ENCODE assay signal across 20 mouse cellular contexts in genomic region chr2:125615858-125616424, GRCm38 (mm10). TPM values are rescaled to one million over a fixed set of nuclear protein-coding genes. Genes with fewer than 3 reads are reported as not detected.
A peak's percentile ranks its signal among the peaks of the same experiment; 100 is the strongest.
DNase-seq lines count a peak whose midpoint lies in the region; ATAC-seq and TF ChIP-seq lines count a peak whose summit lies in the region.
"Had no signal": no experiment of that assay in that cellular context is flagged by ENCODE, and none has a peak within 500 bp of the region (broad histone marks: within the 10 kb centered on the region; RNA-seq: fewer than 3 reads in every experiment).

No protein-coding gene starts in this region.

- peak; percentile 50; the same call in 1 of the 2 replicates for ATAC-seq in stomach, embryonic 15.5 days (ENCODE audit: insufficient read depth, low FRiP score, low read depth)
- ATAC-seq in stomach, postnatal 0 days (ENCODE audit: low FRiP score, low TSS enrichment), result no peak
- peak; percentile 86 for ATAC-seq in liver, embryonic 16.5 days (ENCODE audit: low read depth)
- ATAC-seq: CD4-positive, CD25-positive, alpha-beta regulatory T cell, adult 4 months; forebrain, embryonic 16.5 days had no signal

- peak; percentile 72 for DNase-seq in heart, adult 11 months
- no peak for DNase-seq in heart, adult 2 months
- DNase-seq in stomach, postnatal 0 days (ENCODE audit: low spot score), result no peak
- no peak for DNase-seq in embryo, embryonic 10 days (ENCODE audit: low spot score)
- no peak for DNase-seq in right cerebral cortex, adult 18-20 months
- DNase-seq: adrenal gland, adult 8-10 months; B cell, adult 2 months; cerebellum, adult 11 months; cerebellum, adult 8-10 months; cerebellum, postnatal 14 days; gastrocnemius, postnatal 14 days; heart, postnatal 10 days had no signal

- no peak overlapping the region for H3K9ac ChIP-seq in heart, adult 2 months (ENCODE audit: low read depth, low read length)
- H3K9ac ChIP-seq in stomach, embryonic 15.5 days, result no peak overlapping the region
- no peak overlapping the region for H3K9ac ChIP-seq in stomach, postnatal 0 days (ENCODE audit: low read length)
- H3K9ac ChIP-seq in liver, embryonic 16.5 days (ENCODE audit: low read depth, low read length), result no peak overlapping the region
- H3K9ac ChIP-seq: embryonic facial prominence, embryonic 13.5 days; forebrain, embryonic 12.5 days; hindbrain, embryonic 14.5 days had no signal

- no peaks in the 10 kb centered on the region for H3K9me3 ChIP-seq in stomach, embryonic 15.5 days
- H3K9me3 ChIP-seq in stomach, postnatal 0 days (ENCODE audit: control insufficient read depth, low read length), result no peaks in the 10 kb centered on the region
- H3K9me3 ChIP-seq in liver, embryonic 16.5 days (replicated peaks; ENCODE audit: control insufficient read depth, low read length), result no peaks in the 10 kb centered on the region
- H3K9me3 ChIP-seq: embryonic facial prominence, embryonic 13.5 days; forebrain, embryonic 12.5 days; G1E had no signal

- intact Hi-C loops in heart, adult 2 months (cut with DNase I), result no loop called here

- H3K36me3 ChIP-seq in heart, adult 2 months (ENCODE audit: control insufficient read depth, insufficient read depth, low read length), result no peaks in the 10 kb centered on the region
- peaks cover 37% of the 10 kb centered on the region for H3K36me3 ChIP-seq in stomach, embryonic 15.5 days
- H3K36me3 ChIP-seq in stomach, postnatal 0 days (ENCODE audit: control insufficient read depth, insufficient read depth, low read length), result peaks cover 17% of the 10 kb centered on the region
- H3K36me3 ChIP-seq in liver, embryonic 16.5 days (ENCODE audit: control insufficient read depth, insufficient read depth), result peaks cover 59% of the 10 kb centered on the region

- no peak overlapping the region for H3K4me3 ChIP-seq in heart, adult 2 months
- H3K4me3 ChIP-seq in stomach, embryonic 15.5 days (replicated peaks), result no peak overlapping the region
- H3K4me3 ChIP-seq in stomach, postnatal 0 days (ENCODE audit: low read depth, low read length), result no peak overlapping the region
- H3K4me3 ChIP-seq in liver, embryonic 16.5 days (ENCODE audit: low read depth, low read length), result no peak overlapping the region
- H3K4me3 ChIP-seq: embryonic facial prominence, embryonic 13.5 days; forebrain, embryonic 12.5 days had no signal

- TF ChIP-seq CTCF in heart, adult 2 months (IDR thresholded peaks at IDR 0.05), result no peak
- no peak for TF ChIP-seq CTCF in stomach, postnatal 0 days (IDR thresholded peaks at IDR 0.05; ENCODE audit: low read depth)

- H3K79me2 ChIP-seq in heart, adult 2 months (replicated peaks; ENCODE audit: control insufficient read depth, insufficient read depth, low read length), result no peaks in the 10 kb centered on the region

- TF ChIP-seq EP300 in heart, adult 2 months (IDR thresholded peaks at IDR 0.05; ENCODE audit: insufficient read depth, low read depth, low read length), result no peak
- TF ChIP-seq EP300 in stomach, postnatal 0 days (optimal IDR thresholded peaks at IDR 0.05), result no peak

- WGBS in heart, adult 2 months, result 71% methylated on average over 8 of the region's 8 CpGs
- 74% methylated on average over 8 of the region's 8 CpGs for WGBS in stomach, embryonic 15.5 days
- WGBS in stomach, postnatal 0 days, result 70% methylated on average over 8 of the region's 8 CpGs
- WGBS in liver, embryonic 16.5 days (ENCODE audit: insufficient replicate concordance), result 54% methylated on average over 8 of the region's 8 CpGs

- no peak overlapping the region for H3K27ac ChIP-seq in heart, adult 2 months
- no peak overlapping the region for H3K27ac ChIP-seq in stomach, embryonic 15.5 days
- no peak overlapping the region for H3K27ac ChIP-seq in stomach, postnatal 0 days (replicated peaks)
- H3K27ac ChIP-seq in liver, embryonic 16.5 days (ENCODE audit: low read length), result peak overlapping the region; percentile 58
- H3K27ac ChIP-seq: embryonic facial prominence, embryonic 13.5 days; forebrain, embryonic 12.5 days; hindbrain, embryonic 14.5 days had no signal

- H3K4me1 ChIP-seq in heart, adult 2 months (ENCODE audit: control insufficient read depth, insufficient read depth, low read length), result no peaks in the 10 kb centered on the region
- no peaks in the 10 kb centered on the region for H3K4me1 ChIP-seq in stomach, embryonic 15.5 days
- H3K4me1 ChIP-seq in stomach, postnatal 0 days (replicated peaks; ENCODE audit: control insufficient read depth, insufficient read depth), result no peaks in the 10 kb centered on the region
- H3K4me1 ChIP-seq in liver, embryonic 16.5 days (ENCODE audit: control insufficient read depth, low read depth, low read length), result no peaks in the 10 kb centered on the region

- H3K4me2 ChIP-seq in stomach, embryonic 15.5 days, result no peak overlapping the region
- H3K4me2 ChIP-seq in stomach, postnatal 0 days (replicated peaks; ENCODE audit: low read depth), result no peak overlapping the region
- no peak overlapping the region for H3K4me2 ChIP-seq in liver, embryonic 16.5 days (ENCODE audit: low read depth, low read length)
- H3K4me2 ChIP-seq: embryonic facial prominence, embryonic 13.5 days; forebrain, embryonic 12.5 days; hindbrain, embryonic 14.5 days had no signal

- H3K27me3 ChIP-seq in heart, adult 2 months (ENCODE audit: control insufficient read depth, insufficient read depth, low read length), result no peaks in the 10 kb centered on the region
- no peaks in the 10 kb centered on the region for H3K27me3 ChIP-seq in stomach, embryonic 15.5 days (replicated peaks)
- no peaks in the 10 kb centered on the region for H3K27me3 ChIP-seq in stomach, postnatal 0 days (ENCODE audit: control insufficient read depth, insufficient read depth, low read length)
- no peaks in the 10 kb centered on the region for H3K27me3 ChIP-seq in liver, embryonic 16.5 days (ENCODE audit: control insufficient read depth, insufficient read depth, low read depth, low read length)
- H3K27me3 ChIP-seq: embryonic facial prominence, embryonic 13.5 days; forebrain, embryonic 12.5 days had no signal

- no peak for TF ChIP-seq POLR2A in heart, adult 2 months (IDR thresholded peaks at IDR 0.05; ENCODE audit: insufficient read depth, low read depth, low read length)

RNA-seq across cellular contexts. Expression of gene Cep152, which starts 9.0 kb away (rescaled TPM):
- total RNA-seq in heart, adult 2 months (2021), result 1 to 10 TPM; 1.4 TPM
- 0.51 and 1.2 TPM in 2 replicates for polyA plus RNA-seq in heart, adult 2 months (2012; rRNA removed)
- 5.2 TPM in 2 replicates for polyA plus RNA-seq in stomach, embryonic 15.5 days (2015; fragmentation: Nextera tagmentation; extraction: Ambion mirVana)
- 0.94 and 1.2 TPM in 2 replicates for polyA plus RNA-seq in stomach, postnatal 0 days (2015; fragmentation: Nextera tagmentation; extraction: Ambion mirVana)
- polyA plus RNA-seq in liver, embryonic 16.5 days (2015; fragmentation: Nextera tagmentation; extraction: Ambion mirVana), result 4.2 and 4.4 TPM in 2 replicates

RNA-seq across cellular contexts. Expression of gene Eid1, which starts 57.0 kb away (rescaled TPM):
- 10 to 100 TPM; 44.3 to 45.7 TPM for total RNA-seq in heart, adult 2 months (2021)
- polyA plus RNA-seq in heart, adult 2 months (2012; rRNA removed), result 12.6 and 16.0 TPM in 2 replicates
- 139 and 147 TPM in 2 replicates for polyA plus RNA-seq in stomach, embryonic 15.5 days (2015; fragmentation: Nextera tagmentation; extraction: Ambion mirVana)
- polyA plus RNA-seq in stomach, postnatal 0 days (2015; fragmentation: Nextera tagmentation; extraction: Ambion mirVana), result 97.9 and 98.3 TPM in 2 replicates
- 34.2 and 34.7 TPM in 2 replicates for polyA plus RNA-seq in liver, embryonic 16.5 days (2015; fragmentation: Nextera tagmentation; extraction: Ambion mirVana)
- polyA plus RNA-seq: G1E had no signal
